Mouse (Mus musculus) frontal cortex, postnatal 14 days (tissue): ENCODE results near the gene Abcc8.
"Not testable (repeated sequence)": the region's sequence is repeated elsewhere in the genome, so short reads cannot be mapped to it uniquely, and the experiment has no call there.

ENCODE experiments used
- DNase-seq, 2 experiments: peaks; one replicate each; pipeline ENCODE4 v3.0.0; 2022; ENCODE audit warnings: low spot score in 2 of 2

The Abcc8 gene

GRCm38 (mm10) chr7:46179431-46180275 is at the start of gene Abcc8:
Abcc8 (minus strand) TSS chr7:46180033.
- DNase-seq = peak; percentile 28 to 33

GRCm38 (mm10) chr7:46226936-46227335 is 47.1 kb upstream of the Abcc8 start:
- DNase-seq = peak in 1 of 2 experiments; percentile 13

- peak in 1 of 2 experiments; percentile 42 for DNase-seq
Observed at GRCm38 (mm10) chr7:46226253-46226652, 46.4 kb upstream of the Abcc8 start.

- DNase-seq = no peak
Observed at GRCm38 (mm10) chr7:46220591-46221129, 40.8 kb upstream of the Abcc8 start.

- no peak for DNase-seq
Observed at GRCm38 (mm10) chr7:46218415-46218814, 38.6 kb upstream of the Abcc8 start.

- no peak for DNase-seq
Observed at GRCm38 (mm10) chr7:46216481-46216880, 36.6 kb upstream of the Abcc8 start.

GRCm38 (mm10) chr7:46210276-46210675 is 30.4 kb upstream of the Abcc8 start:
- no peak for DNase-seq

GRCm38 (mm10) chr7:46208131-46208530 is 28.3 kb upstream of the Abcc8 start:
- DNase-seq = peak in 1 of 2 experiments; percentile 18

- no peak for DNase-seq
Observed at GRCm38 (mm10) chr7:46204775-46205174, 24.9 kb upstream of the Abcc8 start.

GRCm38 (mm10) chr7:46204046-46204471 is 24.2 kb upstream of the Abcc8 start:
- peak; percentile 28 to 57 for DNase-seq

GRCm38 (mm10) chr7:46201649-46202048 is 21.8 kb upstream of the Abcc8 start:
- DNase-seq = no peak

- no peak for DNase-seq
Observed at GRCm38 (mm10) chr7:46200021-46200420, 20.2 kb upstream of the Abcc8 start.

- DNase-seq = no peak
Observed at GRCm38 (mm10) chr7:46195356-46195755, 15.5 kb upstream of the Abcc8 start.

GRCm38 (mm10) chr7:46184232-46184631 is 4.4 kb upstream of the Abcc8 start:
- no peak for DNase-seq

- DNase-seq = peak; percentile 29 to 43
Observed at GRCm38 (mm10) chr7:46181590-46181989, 1.8 kb upstream of the Abcc8 start.

- DNase-seq = not testable (repeated sequence)
Observed at GRCm38 (mm10) chr7:46168980-46169379, 10.9 kb downstream of the Abcc8 start.

GRCm38 (mm10) chr7:46168402-46168801 is 11.4 kb downstream of the Abcc8 start:
- DNase-seq = no peak

GRCm38 (mm10) chr7:46167901-46168300 is 11.9 kb downstream of the Abcc8 start:
- no peak for DNase-seq

GRCm38 (mm10) chr7:46165876-46166275 is 14.0 kb downstream of the Abcc8 start:
- no peak for DNase-seq

- DNase-seq = no peak
Observed at GRCm38 (mm10) chr7:46162731-46163130, 17.1 kb downstream of the Abcc8 start.

GRCm38 (mm10) chr7:46162132-46162727 is 17.6 kb downstream of the Abcc8 start:
- DNase-seq = no peak

- DNase-seq = no peak
Observed at GRCm38 (mm10) chr7:46161615-46162014, 18.2 kb downstream of the Abcc8 start.

GRCm38 (mm10) chr7:46157746-46158145 is 22.1 kb downstream of the Abcc8 start:
- no peak for DNase-seq
